In the genomic region with DNA sequence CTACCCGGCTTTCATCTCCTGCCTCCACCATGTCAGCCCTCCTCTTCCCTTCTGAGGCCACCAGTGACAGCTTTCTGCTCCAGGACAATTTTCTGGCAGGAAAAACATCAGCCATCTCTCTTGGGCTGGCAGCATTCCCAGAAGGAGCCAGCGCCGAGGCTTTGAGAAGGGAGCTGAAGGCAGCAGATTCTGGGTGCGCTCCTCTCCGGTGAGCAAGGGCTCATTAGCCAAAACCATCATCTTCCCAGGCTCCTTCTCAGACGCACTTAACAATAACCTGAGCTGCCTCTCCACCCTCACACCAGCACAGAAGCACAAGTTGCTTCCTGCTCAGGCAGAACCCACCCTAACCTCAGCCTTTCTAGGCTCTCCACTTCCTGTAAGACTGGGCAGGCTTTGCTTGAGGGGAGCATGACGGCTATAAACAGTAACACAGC, we compare ENCODE assay signal across 8 mouse cellular contexts. TPM values are rescaled to one million over a fixed set of nuclear protein-coding genes. Genes with fewer than 3 reads are reported as not detected.
DNase-seq lines count a peak whose midpoint lies in the region; ATAC-seq lines count a peak whose summit lies in the region.

No protein-coding gene starts in this region.

- DNase-seq in left cerebral cortex, adult 18-20 months (ENCODE audit: low spot score in 2 of 2): peak; percentile 67 to 80
- no peak for DNase-seq in left cerebral cortex, adult 8-10 months (ENCODE audit: low spot score in 2 of 2)
- DNase-seq in adipocyte (ENCODE audit: low spot score): peak; percentile 79
- peak; percentile 59 to 64 for DNase-seq in left cerebral cortex, postnatal 10 days (ENCODE audit: extremely low spot score in 1 of 2, low spot score in 2 of 2)
- peak; percentile 70 for DNase-seq in right cerebral cortex, postnatal 25 days
- DNase-seq in neural tube, embryonic 10.5 days (ENCODE audit: extremely low spot score, low spot score): no peak

- H3K4me3 ChIP-seq in heart, embryonic 11.5 days (ENCODE audit: low read depth, low read length): no peak overlapping the region

- H3K4me2 ChIP-seq in heart, embryonic 11.5 days: peak overlapping the region; percentile 20

- no peaks in the 10 kb centered on the region for H3K9me3 ChIP-seq in heart, embryonic 11.5 days (replicated peaks; ENCODE audit: control insufficient read depth, low read length)

- intact Hi-C loops in left cerebral cortex, postnatal 10 days (cut with DNase I): no loop called here

- no peak overlapping the region for H3K9ac ChIP-seq in heart, embryonic 11.5 days (ENCODE audit: low read depth, low read length)

- 47% methylated on average over 7 of the region's 7 CpGs for WGBS in heart, embryonic 11.5 days (ENCODE audit: insufficient replicate concordance)

- H3K4me1 ChIP-seq in heart, embryonic 11.5 days (ENCODE audit: control insufficient read depth, insufficient read depth, low read length): 0 out of 2 replicates have a peak, but pooled peaks cover 3% of the 10 kb centered on the region

- peaks cover 36% of the 10 kb centered on the region for H3K27me3 ChIP-seq in heart, embryonic 11.5 days (ENCODE audit: control insufficient read depth, insufficient read depth, low read length)

- no peaks in the 10 kb centered on the region for H3K36me3 ChIP-seq in heart, embryonic 11.5 days (ENCODE audit: control insufficient read depth, insufficient read depth, low read length)

- no peak for ATAC-seq in heart, embryonic 11.5 days (replicated peaks; ENCODE audit: insufficient number of reproducible peaks, low FRiP score, low TSS enrichment)
- no peak for ATAC-seq in erythroblast, adult 5-6 weeks (replicated peaks; ENCODE audit: low FRiP score, poor library complexity, severe bottlenecking)

- H3K27ac ChIP-seq in heart, embryonic 11.5 days (ENCODE audit: low read depth, low read length): no peak overlapping the region

RNA-seq across cellular contexts. Expression of gene Plekha6, which starts 4.9 kb away (rescaled TPM):
- 10 to 100 TPM; 78.2 to 91.1 TPM for total RNA-seq in left cerebral cortex, adult 18-20 months (2021)
- total RNA-seq in left cerebral cortex, adult 8-10 months (2022): 10 to 100 TPM; 83.6 to 89.6 (median 88.4) TPM
- polyA plus RNA-seq in heart, embryonic 11.5 days (2014; fragmentation: Nextera tagmentation; extraction: Ambion mirVana): 13.6 and 14.8 TPM in 2 replicates
- total RNA-seq in left cerebral cortex, postnatal 10 days (2021): 10 to 100 TPM; 57.2 to 59.3 TPM
- total RNA-seq in erythroblast, adult 5-6 weeks (2015; ENCODE audit: low replicate concordance): 0.63 TPM in 1 of 2 replicates, not detected in the other
- 0.68 and 0.98 TPM in 2 replicates for total RNA-seq in erythroblast, adult 5-6 weeks (2017; ENCODE audit: low replicate concordance)

RNA-seq across cellular contexts. Expression of gene Ppp1r15b, which starts 28.2 kb away (rescaled TPM):
- total RNA-seq in left cerebral cortex, adult 18-20 months (2021): 10 to 100 TPM; 44.6 to 49.3 TPM
- total RNA-seq in left cerebral cortex, adult 8-10 months (2022): 10 to 100 TPM; 41.0 to 43.6 (median 42.0) TPM
- 33.6 and 40.8 TPM in 2 replicates for polyA plus RNA-seq in heart, embryonic 11.5 days (2014; fragmentation: Nextera tagmentation; extraction: Ambion mirVana)
- total RNA-seq in left cerebral cortex, postnatal 10 days (2021): 10 to 100 TPM; 43.6 to 44.1 TPM
- 37.1 and 44.3 TPM in 2 replicates for total RNA-seq in erythroblast, adult 5-6 weeks (2015; ENCODE audit: low replicate concordance)
- 72.2 and 83.8 TPM in 2 replicates for total RNA-seq in erythroblast, adult 5-6 weeks (2017; ENCODE audit: low replicate concordance)

Comparison
In these comparisons a context has a peak if more than half of its experiments do, and no peak if none do; other contexts are left out.
1. DNase-seq: peak in left cerebral cortex, adult 18-20 months (2 of 2), adipocyte (single experiment), left cerebral cortex, postnatal 10 days (2 of 2) and right cerebral cortex, postnatal 25 days (single experiment); none in left cerebral cortex, adult 8-10 months (0 of 2) and neural tube, embryonic 10.5 days (single experiment).
2. RNA of gene Plekha6, which starts 4.9 kb away (total RNA-seq): 78.2 to 91.1 TPM in left cerebral cortex, adult 18-20 months, 83.6 to 89.6 TPM in left cerebral cortex, adult 8-10 months and 57.2 to 59.3 TPM in left cerebral cortex, postnatal 10 days; 0.63 to 0.98 TPM in erythroblast, adult 5-6 weeks; every median in the first group is over 10 times any median in the second.